Mouse (Mus musculus): ENCODE data around the gene 2010109A12Rik.

Gene 2010109A12Rik

GRCm38 (mm10) chr5:93206109-93207005 lies at the start of gene 2010109A12Rik, which contains the start of gene Ccni:
Gene 2010109A12Rik, plus strand, starts transcription at chr5:93206518.
Gene Ccni, minus strand, starts transcription at chr5:93206495.
- peak; percentile 97 for DNase-seq (ENCODE audit: low read depth, low spot score)

- DNase-seq (ENCODE audit: low read depth, low spot score): peak; percentile 43
Observed at GRCm38 (mm10) chr5:93163541-93163940, 42.8 kb upstream of the 2010109A12Rik start.

GRCm38 (mm10) chr5:93167919-93168516 lies 38.3 kb upstream of the 2010109A12Rik start:
- DNase-seq (ENCODE audit: low read depth, low spot score): no peak

GRCm38 (mm10) chr5:93168654-93169053 lies 37.7 kb upstream of the 2010109A12Rik start:
- no peak for DNase-seq (ENCODE audit: low read depth, low spot score)

- no peak for DNase-seq (ENCODE audit: low read depth, low spot score)
Observed at GRCm38 (mm10) chr5:93171420-93171819, 34.9 kb upstream of the 2010109A12Rik start.

GRCm38 (mm10) chr5:93172536-93172935 lies 33.8 kb upstream of the 2010109A12Rik start:
- no peak for DNase-seq (ENCODE audit: low read depth, low spot score)

GRCm38 (mm10) chr5:93174675-93175074 lies 31.6 kb upstream of the 2010109A12Rik start:
- no peak for DNase-seq (ENCODE audit: low read depth, low spot score)

GRCm38 (mm10) chr5:93178616-93179015 lies 27.7 kb upstream of the 2010109A12Rik start:
- DNase-seq (ENCODE audit: low read depth, low spot score): no peak

GRCm38 (mm10) chr5:93180252-93180651 lies 26.1 kb upstream of the 2010109A12Rik start:
- no peak for DNase-seq (ENCODE audit: low read depth, low spot score)

- no peak for DNase-seq (ENCODE audit: low read depth, low spot score)
Observed at GRCm38 (mm10) chr5:93183311-93183710, 23.0 kb upstream of the 2010109A12Rik start.

GRCm38 (mm10) chr5:93184548-93184947 lies 21.8 kb upstream of the 2010109A12Rik start:
- DNase-seq (ENCODE audit: low read depth, low spot score): no peak

- peak; percentile 21 for DNase-seq (ENCODE audit: low read depth, low spot score)
Observed at GRCm38 (mm10) chr5:93189607-93190006, 16.7 kb upstream of the 2010109A12Rik start.

- no peak for DNase-seq (ENCODE audit: low read depth, low spot score)
Observed at GRCm38 (mm10) chr5:93190428-93190827, 15.9 kb upstream of the 2010109A12Rik start.

- no peak for DNase-seq (ENCODE audit: low read depth, low spot score)
Observed at GRCm38 (mm10) chr5:93198232-93198631, 8.1 kb upstream of the 2010109A12Rik start.

GRCm38 (mm10) chr5:93201181-93201580 lies 5.1 kb upstream of the 2010109A12Rik start:
- no peak for DNase-seq (ENCODE audit: low read depth, low spot score)

GRCm38 (mm10) chr5:93205371-93206108 lies 778 bp upstream of the 2010109A12Rik start:
- peak; percentile 22 for DNase-seq (ENCODE audit: low read depth, low spot score)

- no peak for DNase-seq (ENCODE audit: low read depth, low spot score)
Observed at GRCm38 (mm10) chr5:93207006-93207348, 659 bp downstream of the 2010109A12Rik start.

GRCm38 (mm10) chr5:93207555-93207954 lies 1.2 kb downstream of the 2010109A12Rik start:
- DNase-seq (ENCODE audit: low read depth, low spot score): no peak

- DNase-seq (ENCODE audit: low read depth, low spot score): no peak
Observed at GRCm38 (mm10) chr5:93218375-93218774, 12.1 kb downstream of the 2010109A12Rik start.

- DNase-seq (ENCODE audit: low read depth, low spot score): peak; percentile 54
Observed at GRCm38 (mm10) chr5:93221661-93222060, 15.3 kb downstream of the 2010109A12Rik start.

- DNase-seq (ENCODE audit: low read depth, low spot score): no peak
Observed at GRCm38 (mm10) chr5:93224549-93224948, 18.2 kb downstream of the 2010109A12Rik start.

- no peak for DNase-seq (ENCODE audit: low read depth, low spot score)
Observed at GRCm38 (mm10) chr5:93227157-93227556, 20.8 kb downstream of the 2010109A12Rik start.

Measured in skeletal muscle tissue, adult 2 months (tissue).